Mouse (Mus musculus): ENCODE data around the gene Ddah2. TPM values are rescaled to one million over a fixed set of nuclear protein-coding genes. Genes with fewer than 3 reads are reported as not detected.

The Ddah2 gene
- polyA plus RNA-seq, 1 experiment from 2014 or later, result 492 TPM

GRCm38 (mm10) chr17:35097164-35097655 is 38.4 kb downstream of the Ddah2 start:
- Histone ChIP-seq H3K9ac (replicated peaks) (no peak overlapping the region), H3K4me2 (no peak overlapping the region), H3K4me3 (replicated peaks) (no peak overlapping the region), H3K36me3 (peaks cover 98% of the 10 kb centered on the region), H3K27ac (no peak overlapping the region), H3K27me3 (no peaks in the 10 kb centered on the region), H3K9me3 (no peaks in the 10 kb centered on the region), H3K4me1 (replicated peaks) (no peaks in the 10 kb centered on the region)
- ATAC-seq (ENCODE audit: insufficient number of reproducible peaks, insufficient read depth, low FRiP score, low TSS enrichment, low read depth), result no peak
- 88% methylated on average over 12 of the region's 12 CpGs for WGBS

- Histone ChIP-seq H3K27ac (no peak overlapping the region), H3K4me3 (replicated peaks) (no peak overlapping the region), H3K27me3 (no peaks in the 10 kb centered on the region), H3K4me2 (no peak overlapping the region), H3K9me3 (no peaks in the 10 kb centered on the region), H3K36me3 (peaks cover 89% of the 10 kb centered on the region), H3K4me1 (replicated peaks) (no peaks in the 10 kb centered on the region), H3K9ac (replicated peaks) (no peak overlapping the region)
- no peak for ATAC-seq (ENCODE audit: insufficient number of reproducible peaks, insufficient read depth, low FRiP score, low TSS enrichment, low read depth)
- WGBS, result 74% methylated on average over 10 of the region's 10 CpGs
Observed at GRCm38 (mm10) chr17:35100196-35100765, 41.4 kb downstream of the Ddah2 start.

- no peak for ATAC-seq (ENCODE audit: insufficient number of reproducible peaks, insufficient read depth, low FRiP score, low TSS enrichment, low read depth)
- no peak overlapping the region for H3K4me2 ChIP-seq
- no peak overlapping the region for H3K4me3 ChIP-seq (replicated peaks)
- peaks cover 5% of the 10 kb centered on the region; the same call in 1 of the 2 replicates for H3K4me1 ChIP-seq (replicated peaks)
- no peak overlapping the region for H3K27ac ChIP-seq
- 86% methylated on average over 11 of the region's 11 CpGs for WGBS
- peaks cover 81% of the 10 kb centered on the region for H3K36me3 ChIP-seq
- H3K9ac ChIP-seq (replicated peaks), result no peak overlapping the region
- H3K9me3 ChIP-seq, result no peaks in the 10 kb centered on the region
- no peaks in the 10 kb centered on the region for H3K27me3 ChIP-seq
Observed at GRCm38 (mm10) chr17:35101161-35101560, 42.3 kb downstream of the Ddah2 start.

GRCm38 (mm10) chr17:35102299-35102698 is 43.5 kb downstream of the Ddah2 start:
- H3K27me3 ChIP-seq, result no peaks in the 10 kb centered on the region
- H3K4me2 ChIP-seq, result no peak overlapping the region; the same call in 1 of the 2 replicates
- no peak overlapping the region for H3K27ac ChIP-seq
- 62% methylated on average over 8 of the region's 8 CpGs for WGBS
- H3K9ac ChIP-seq (replicated peaks), result 0 out of 2 replicates have a peak overlapping the region, but pooled peaks have one; percentile 9
- no peaks in the 10 kb centered on the region for H3K9me3 ChIP-seq
- H3K4me3 ChIP-seq (replicated peaks), result no peak overlapping the region
- peaks cover 6% of the 10 kb centered on the region; the same call in 1 of the 2 replicates for H3K4me1 ChIP-seq (replicated peaks)
- H3K36me3 ChIP-seq, result peaks cover 70% of the 10 kb centered on the region
- ATAC-seq (ENCODE audit: insufficient number of reproducible peaks, insufficient read depth, low FRiP score, low TSS enrichment, low read depth), result 0 out of 2 replicates have a peak, but pooled peaks have one; percentile 20

- no peak overlapping the region for H3K4me3 ChIP-seq (replicated peaks)
- H3K36me3 ChIP-seq, result peaks cover 60% of the 10 kb centered on the region
- H3K4me2 ChIP-seq, result no peak overlapping the region
- no peak for ATAC-seq (ENCODE audit: insufficient number of reproducible peaks, insufficient read depth, low FRiP score, low TSS enrichment, low read depth)
- H3K27ac ChIP-seq, result no peak overlapping the region
- no peaks in the 10 kb centered on the region for H3K27me3 ChIP-seq
- no peaks in the 10 kb centered on the region for H3K9me3 ChIP-seq
- H3K4me1 ChIP-seq (replicated peaks), result peaks cover 6% of the 10 kb centered on the region; the same call in 1 of the 2 replicates
- no peak overlapping the region for H3K9ac ChIP-seq (replicated peaks)
- 71% methylated on average over 6 of the region's 6 CpGs for WGBS
Observed at GRCm38 (mm10) chr17:35103221-35103690, 44.4 kb downstream of the Ddah2 start.

GRCm38 (mm10) chr17:35104079-35104478 is 45.2 kb downstream of the Ddah2 start:
- H3K9me3 ChIP-seq, result no peaks in the 10 kb centered on the region
- WGBS, result 85% methylated on average over 7 of the region's 7 CpGs
- no peak overlapping the region for H3K9ac ChIP-seq (replicated peaks)
- ATAC-seq (ENCODE audit: insufficient number of reproducible peaks, insufficient read depth, low FRiP score, low TSS enrichment, low read depth), result no peak
- peaks cover 6% of the 10 kb centered on the region; the same call in 1 of the 2 replicates for H3K4me1 ChIP-seq (replicated peaks)
- no peak overlapping the region for H3K4me2 ChIP-seq
- no peaks in the 10 kb centered on the region for H3K27me3 ChIP-seq
- no peak overlapping the region for H3K4me3 ChIP-seq (replicated peaks)
- H3K27ac ChIP-seq, result no peak overlapping the region
- H3K36me3 ChIP-seq, result peaks cover 52% of the 10 kb centered on the region

GRCm38 (mm10) chr17:35104754-35105153 is 45.9 kb downstream of the Ddah2 start:
- WGBS, result 83% methylated on average over 6 of the region's 6 CpGs
- Histone ChIP-seq H3K4me2 (no peak overlapping the region), H3K9ac (replicated peaks) (no peak overlapping the region), H3K36me3 (peaks cover 45% of the 10 kb centered on the region), H3K27me3 (no peaks in the 10 kb centered on the region), H3K4me3 (replicated peaks) (no peak overlapping the region), H3K27ac (no peak overlapping the region), H3K4me1 (replicated peaks) (peaks cover 6% of the 10 kb centered on the region; the same call in 1 of the 2 replicates), H3K9me3 (no peaks in the 10 kb centered on the region)
- no peak for ATAC-seq (ENCODE audit: insufficient number of reproducible peaks, insufficient read depth, low FRiP score, low TSS enrichment, low read depth)

- WGBS, result 35% methylated on average over 13 of the region's 13 CpGs
- Histone ChIP-seq H3K4me2 (peak overlapping the region; percentile 17), H3K4me3 (replicated peaks) (no peak overlapping the region; the same call in 1 of the 2 replicates), H3K4me1 (replicated peaks) (peaks cover 6% of the 10 kb centered on the region; the same call in 1 of the 2 replicates), H3K27ac (no peak overlapping the region), H3K36me3 (peaks cover 34% of the 10 kb centered on the region), H3K9ac (replicated peaks) (peak overlapping the region; percentile 45; the same call in 1 of the 2 replicates), H3K9me3 (no peaks in the 10 kb centered on the region), H3K27me3 (no peaks in the 10 kb centered on the region)
- ATAC-seq (ENCODE audit: insufficient number of reproducible peaks, insufficient read depth, low FRiP score, low TSS enrichment, low read depth), result no peak
Observed at GRCm38 (mm10) chr17:35105740-35106389, 47.0 kb downstream of the Ddah2 start.

- ATAC-seq (ENCODE audit: insufficient number of reproducible peaks, insufficient read depth, low FRiP score, low TSS enrichment, low read depth), result no peak
- H3K36me3 ChIP-seq, result peaks cover 28% of the 10 kb centered on the region
- H3K4me2 ChIP-seq, result 0 out of 2 replicates have a peak overlapping the region, but pooled peaks have one; percentile 17
- WGBS, result 77% methylated on average over 3 of the region's 3 CpGs
- H3K27ac ChIP-seq, result no peak overlapping the region
- no peaks in the 10 kb centered on the region for H3K27me3 ChIP-seq
- no peaks in the 10 kb centered on the region for H3K9me3 ChIP-seq
- peaks cover 6% of the 10 kb centered on the region; the same call in 1 of the 2 replicates for H3K4me1 ChIP-seq (replicated peaks)
- no peak overlapping the region; the same call in 1 of the 2 replicates for H3K4me3 ChIP-seq (replicated peaks)
- no peak overlapping the region for H3K9ac ChIP-seq (replicated peaks)
Observed at GRCm38 (mm10) chr17:35106522-35106921, 47.7 kb downstream of the Ddah2 start.

GRCm38 (mm10) chr17:35108097-35108496 is 49.3 kb downstream of the Ddah2 start, which contains the start of gene Ly6g5c:
TSS of gene Ly6g5c (plus strand) at chr17:35108279.
- Histone ChIP-seq H3K4me1 (replicated peaks) (peaks cover 6% of the 10 kb centered on the region; the same call in 1 of the 2 replicates), H3K36me3 (peaks cover 12% of the 10 kb centered on the region), H3K4me2 (no peak within 1 kb of the TSS), H3K27me3 (no peaks in the 10 kb centered on the region), H3K27ac (no peak within 1 kb of the TSS), H3K4me3 (replicated peaks) (no peak within 1 kb of the TSS), H3K9ac (replicated peaks) (no peak within 1 kb of the TSS), H3K9me3 (no peaks in the 10 kb centered on the region)
- no peak for ATAC-seq (ENCODE audit: insufficient number of reproducible peaks, insufficient read depth, low FRiP score, low TSS enrichment, low read depth)
- WGBS, result 80% methylated on average over 6 of the region's 6 CpGs

All from limb, embryonic 12.5 days (tissue).